Mouse (Mus musculus): ENCODE results near the gene Kcnb1.
A peak's percentile ranks its signal among the peaks of the same experiment; 100 is the strongest.

The Kcnb1 gene

GRCm38 (mm10) chr2:167190076-167190399 is at the start of gene Kcnb1:
TSS of gene Kcnb1 (minus strand) at chr2:167190155.
- DNase-seq (ENCODE audit: low spot score in 2 of 2): peak in 1 of 2 experiments; percentile 55

DNA sequence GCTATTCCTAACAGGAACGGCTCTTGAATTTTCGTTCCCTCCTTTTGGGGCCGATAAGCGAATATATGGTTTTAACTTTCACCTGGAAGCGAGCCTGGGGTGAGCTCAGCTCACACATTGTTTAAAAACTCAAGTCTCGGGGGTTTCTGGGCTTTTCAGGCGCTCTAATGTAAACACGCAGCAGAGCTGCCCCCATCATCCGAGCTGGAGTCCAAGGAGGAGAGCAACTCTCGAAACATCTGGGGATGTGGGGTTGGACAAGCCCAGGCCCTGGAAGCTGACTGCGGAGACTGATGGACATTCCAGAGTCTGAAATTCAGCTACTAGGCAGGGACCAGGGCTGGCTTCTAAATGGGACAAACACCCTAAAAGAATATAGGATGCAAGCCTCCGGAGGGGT is 49.3 kb upstream of the Kcnb1 start:
- DNase-seq (ENCODE audit: low spot score in 2 of 2): no peak

DNA sequence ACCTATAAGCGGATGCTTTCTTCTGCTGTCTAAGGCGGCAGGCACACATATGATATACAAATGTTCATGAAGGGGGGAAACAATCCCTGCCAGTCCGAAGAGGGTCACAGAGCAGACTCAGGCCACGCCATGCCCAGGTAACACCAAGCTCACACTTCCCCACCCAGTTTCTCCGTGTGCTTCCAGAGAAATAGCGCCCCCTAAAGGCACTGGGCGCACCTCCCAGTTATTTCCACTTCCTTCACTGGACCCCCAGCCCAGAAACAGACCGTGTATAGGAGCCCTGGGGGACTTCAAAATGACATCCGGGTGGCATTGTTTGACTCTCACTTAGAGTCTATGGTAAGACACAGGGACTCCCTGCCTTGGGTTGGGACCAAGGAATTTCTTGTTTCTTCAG is 47.3 kb upstream of the Kcnb1 start:
- no peak for DNase-seq (ENCODE audit: low spot score in 2 of 2)

- no peak for DNase-seq (ENCODE audit: low spot score in 2 of 2)
These were observed 46.2 kb upstream of the Kcnb1 start for GRCm38 (mm10) chr2:167236174-167236573.

GRCm38 (mm10) chr2:167235338-167236018 is 45.5 kb upstream of the Kcnb1 start:
- DNase-seq (ENCODE audit: low spot score in 2 of 2): no peak

GRCm38 (mm10) chr2:167233771-167234170 is 43.8 kb upstream of the Kcnb1 start:
- no peak for DNase-seq (ENCODE audit: low spot score in 2 of 2)

GRCm38 (mm10) chr2:167233009-167233335 is 43.0 kb upstream of the Kcnb1 start:
- no peak for DNase-seq (ENCODE audit: low spot score in 2 of 2)

GRCm38 (mm10) chr2:167232132-167233008 is 42.4 kb upstream of the Kcnb1 start:
- no peak for DNase-seq (ENCODE audit: low spot score in 2 of 2)

DNA sequence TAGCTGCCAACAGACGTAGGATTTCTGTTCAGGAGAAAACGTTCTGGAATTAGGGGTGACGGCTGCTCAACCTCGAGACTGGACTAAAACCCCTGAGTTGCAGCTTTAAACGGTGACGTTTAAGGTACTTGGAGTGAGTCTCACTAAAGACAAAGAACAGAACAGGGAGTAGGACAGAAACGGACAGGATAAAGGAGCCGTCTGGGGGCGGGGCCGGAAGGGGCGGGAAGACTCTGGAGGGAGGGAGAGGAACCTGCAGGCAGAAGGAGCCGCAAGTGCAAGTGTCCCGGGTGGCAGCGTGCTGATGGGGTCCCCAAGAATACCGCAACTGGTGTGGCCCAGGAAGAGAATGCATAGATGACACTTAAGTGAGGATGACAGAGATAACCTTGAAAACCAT is 40.6 kb upstream of the Kcnb1 start:
- peak in 1 of 2 experiments; percentile 22 for DNase-seq (ENCODE audit: low spot score in 2 of 2)

DNA sequence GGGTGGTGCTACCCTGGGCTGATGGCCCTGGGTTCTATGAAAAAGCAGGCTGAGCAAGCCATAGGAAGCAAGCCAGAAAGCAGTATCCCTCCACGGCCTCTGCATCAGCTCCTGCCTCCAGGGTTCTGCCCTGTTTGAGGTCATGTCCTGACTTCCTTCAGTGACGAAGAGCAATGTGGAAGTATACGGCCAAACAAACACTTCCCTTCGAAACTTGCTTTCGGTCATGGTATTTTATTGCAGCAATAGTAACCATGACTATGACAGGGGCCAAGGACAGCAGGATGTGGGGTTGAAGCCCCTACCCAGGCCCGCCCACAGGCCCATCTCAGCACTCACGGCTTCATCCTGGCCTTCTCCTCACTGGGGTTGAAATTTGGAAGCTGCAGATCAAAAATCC is 35.0 kb upstream of the Kcnb1 start:
- DNase-seq (ENCODE audit: low spot score in 2 of 2): no peak

DNA sequence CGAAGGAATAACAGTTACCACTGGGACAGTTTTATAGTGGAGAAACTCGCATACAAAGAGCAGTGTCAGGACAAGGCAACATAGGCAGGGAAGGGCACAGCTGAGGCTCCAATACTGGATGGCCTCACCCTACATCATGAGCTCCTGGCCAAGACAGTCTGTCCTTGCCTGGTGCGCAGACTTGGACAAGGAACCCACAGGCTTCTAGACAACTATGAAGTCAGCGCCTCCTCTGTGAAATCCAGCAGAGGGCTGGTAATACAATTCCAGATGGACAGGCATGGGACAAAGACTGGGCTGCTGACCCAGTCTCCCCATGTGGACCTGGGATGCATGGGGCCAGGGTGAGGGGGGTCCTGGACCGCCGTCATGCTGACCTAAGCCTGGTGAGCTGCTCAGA is 34.2 kb upstream of the Kcnb1 start:
- no peak for DNase-seq (ENCODE audit: low spot score in 2 of 2)

DNA sequence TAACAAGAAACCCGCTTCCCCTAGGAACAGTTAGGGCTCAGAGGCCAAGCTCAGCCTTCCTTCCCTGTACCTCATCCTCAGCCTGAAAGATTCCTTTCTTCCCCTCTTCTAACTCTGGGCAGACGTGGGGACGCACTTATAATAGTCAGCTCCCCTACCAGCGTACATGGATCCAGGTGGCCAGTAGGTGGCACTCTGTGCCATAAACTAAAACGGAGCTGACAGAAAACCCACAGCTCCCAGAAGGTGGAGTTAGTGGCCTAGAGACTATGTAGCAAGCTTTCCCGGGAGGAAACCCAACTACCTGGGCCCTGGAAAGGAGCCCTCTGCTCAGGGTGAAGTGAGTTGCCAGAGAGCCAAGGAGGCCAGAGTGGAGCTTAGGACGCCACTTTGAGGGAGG is 32.2 kb upstream of the Kcnb1 start:
- DNase-seq (ENCODE audit: low spot score in 2 of 2): peak in 1 of 2 experiments; percentile 61

DNA sequence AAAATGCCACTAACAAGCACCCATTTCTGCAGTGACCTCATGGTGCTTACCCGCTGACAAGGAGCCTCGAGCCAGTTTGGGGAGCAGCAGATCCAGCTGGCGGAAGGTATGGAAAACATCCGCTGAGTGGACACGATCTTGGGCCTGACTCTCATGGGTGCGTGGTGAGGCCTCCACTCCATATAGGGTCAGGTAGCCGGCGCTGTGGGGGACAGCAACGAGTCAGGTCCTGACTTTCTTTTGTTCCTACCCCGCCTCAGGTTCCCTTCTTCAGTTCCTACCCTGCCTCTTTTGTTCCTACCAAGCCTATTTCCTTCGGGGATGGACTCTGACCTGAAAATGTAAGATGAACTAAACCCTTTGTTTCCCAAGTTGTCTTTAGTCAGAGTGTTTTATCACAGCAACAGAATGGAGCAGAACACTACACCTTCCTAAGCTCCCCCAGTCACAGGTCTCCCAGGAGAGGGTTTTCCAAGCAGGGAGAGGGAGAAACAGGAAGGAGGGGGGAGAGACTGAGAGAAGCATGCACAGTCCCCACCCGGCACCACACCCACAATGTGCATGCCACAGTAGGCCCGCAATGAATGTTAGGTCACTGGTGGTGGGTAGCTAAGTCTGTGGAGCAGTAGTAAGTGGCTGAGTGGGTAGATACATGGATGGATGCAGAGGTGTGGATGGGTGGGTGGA is 31.3 kb upstream of the Kcnb1 start:
- no peak for DNase-seq (ENCODE audit: low spot score in 2 of 2)

DNA sequence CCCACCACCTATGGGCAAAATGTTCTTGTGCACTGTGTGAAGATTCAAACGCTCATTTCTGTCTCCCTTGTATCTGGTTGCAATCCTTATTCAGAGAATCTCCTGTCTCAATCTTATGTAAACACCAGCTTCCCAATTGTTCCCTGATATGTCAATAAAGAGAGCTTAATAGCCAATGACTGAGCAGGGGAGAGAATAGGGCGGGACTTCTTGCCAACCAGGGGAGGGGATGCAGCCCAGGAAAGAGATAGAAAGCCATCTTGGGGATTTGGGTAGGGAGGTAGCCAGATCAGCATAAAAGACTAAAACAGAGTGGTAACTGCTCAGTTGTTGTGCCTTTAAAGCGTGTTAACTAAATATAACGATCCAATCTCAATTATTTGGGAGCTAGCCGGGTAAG is 30.8 kb upstream of the Kcnb1 start:
- DNase-seq (ENCODE audit: low spot score in 2 of 2): no peak

GRCm38 (mm10) chr2:167219154-167219775 is 29.3 kb upstream of the Kcnb1 start:
- peak; percentile 13 to 65 for DNase-seq (ENCODE audit: low spot score in 2 of 2)

GRCm38 (mm10) chr2:167213666-167214065 is 23.7 kb upstream of the Kcnb1 start:
- DNase-seq (ENCODE audit: low spot score in 2 of 2): no peak

DNA sequence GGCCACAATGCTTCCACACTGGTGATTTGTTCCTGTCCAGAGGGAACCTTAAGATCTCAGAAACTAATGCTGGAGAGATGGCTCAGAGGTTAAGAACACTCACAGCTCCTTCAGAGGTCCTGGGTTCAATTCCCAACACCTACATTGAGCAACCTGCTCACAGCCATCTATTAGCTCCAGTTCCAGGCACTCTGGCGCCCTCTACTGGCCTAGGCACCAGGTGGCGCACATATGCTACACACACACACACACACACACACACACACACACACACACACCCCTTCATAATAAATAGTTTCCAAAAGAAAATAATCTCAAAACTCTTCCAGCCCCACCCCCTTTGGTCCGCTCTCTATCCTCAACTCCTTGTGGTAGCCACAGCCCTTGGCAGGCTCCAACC is 23.1 kb upstream of the Kcnb1 start:
- peak in 1 of 2 experiments; percentile 20 for DNase-seq (ENCODE audit: low spot score in 2 of 2)

DNA sequence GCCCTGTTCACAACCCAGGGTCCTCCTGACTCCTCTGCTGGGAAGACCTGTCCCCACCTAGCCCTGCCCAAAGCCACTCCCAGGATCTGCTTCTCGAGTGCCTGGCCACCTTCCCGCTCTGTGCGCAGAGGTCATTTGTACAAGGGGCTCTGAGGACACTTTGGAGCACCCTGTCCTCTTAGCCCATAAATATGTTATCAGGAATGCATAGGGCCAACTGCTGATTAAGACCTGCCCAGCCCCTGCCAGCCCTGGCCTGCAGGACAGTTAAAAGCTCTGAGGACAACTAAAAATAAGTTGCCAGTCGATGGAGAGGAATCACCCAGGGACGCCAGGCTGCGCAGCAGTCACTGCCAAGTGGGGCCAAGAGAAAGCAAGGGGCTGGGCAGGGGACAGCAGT is 22.6 kb upstream of the Kcnb1 start:
- DNase-seq (ENCODE audit: low spot score in 2 of 2): no peak

DNA sequence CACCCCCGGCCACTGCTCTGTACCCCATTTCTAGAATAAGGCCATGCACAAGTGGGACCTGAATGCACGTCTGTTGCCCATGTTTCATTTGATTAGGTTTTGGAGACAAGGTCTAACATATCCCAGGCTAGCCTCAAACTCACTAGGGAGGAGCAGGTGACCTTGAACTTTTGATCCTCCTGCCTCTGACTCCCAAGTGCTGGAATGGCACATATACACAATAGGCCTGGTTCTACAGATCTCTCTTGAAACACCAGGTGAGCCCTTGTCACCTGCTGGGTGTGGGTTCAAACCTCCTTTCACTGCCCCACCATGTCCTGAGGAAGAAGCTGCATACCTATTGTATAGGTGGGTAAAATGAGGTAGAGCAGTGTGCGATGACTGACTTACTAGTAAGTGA is 22.1 kb upstream of the Kcnb1 start:
- no peak for DNase-seq (ENCODE audit: low spot score in 2 of 2)

DNA sequence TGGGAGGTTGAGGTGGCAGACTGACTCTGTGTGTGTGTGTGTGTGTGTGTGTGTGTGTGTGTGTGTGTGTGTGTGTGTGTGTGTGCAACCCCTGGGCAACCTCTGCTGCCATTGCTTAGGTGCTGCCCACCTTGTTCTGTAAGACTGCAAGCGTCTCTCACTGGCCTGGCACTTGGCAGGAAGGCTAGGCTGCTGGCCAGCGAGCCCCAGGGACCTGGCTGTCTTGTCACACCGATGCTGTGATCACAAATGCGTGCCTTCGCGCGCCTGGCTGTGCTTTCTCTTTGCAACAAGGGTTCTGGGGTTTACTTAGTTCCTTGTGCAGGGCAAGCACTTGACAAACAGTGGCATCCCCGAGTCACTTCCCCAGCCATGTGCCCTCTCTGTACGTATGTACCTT is 19.9 kb upstream of the Kcnb1 start:
- DNase-seq (ENCODE audit: low spot score in 2 of 2): no peak

GRCm38 (mm10) chr2:167208984-167209383 is 19.0 kb upstream of the Kcnb1 start:
- DNase-seq (ENCODE audit: low spot score in 2 of 2): no peak

DNA sequence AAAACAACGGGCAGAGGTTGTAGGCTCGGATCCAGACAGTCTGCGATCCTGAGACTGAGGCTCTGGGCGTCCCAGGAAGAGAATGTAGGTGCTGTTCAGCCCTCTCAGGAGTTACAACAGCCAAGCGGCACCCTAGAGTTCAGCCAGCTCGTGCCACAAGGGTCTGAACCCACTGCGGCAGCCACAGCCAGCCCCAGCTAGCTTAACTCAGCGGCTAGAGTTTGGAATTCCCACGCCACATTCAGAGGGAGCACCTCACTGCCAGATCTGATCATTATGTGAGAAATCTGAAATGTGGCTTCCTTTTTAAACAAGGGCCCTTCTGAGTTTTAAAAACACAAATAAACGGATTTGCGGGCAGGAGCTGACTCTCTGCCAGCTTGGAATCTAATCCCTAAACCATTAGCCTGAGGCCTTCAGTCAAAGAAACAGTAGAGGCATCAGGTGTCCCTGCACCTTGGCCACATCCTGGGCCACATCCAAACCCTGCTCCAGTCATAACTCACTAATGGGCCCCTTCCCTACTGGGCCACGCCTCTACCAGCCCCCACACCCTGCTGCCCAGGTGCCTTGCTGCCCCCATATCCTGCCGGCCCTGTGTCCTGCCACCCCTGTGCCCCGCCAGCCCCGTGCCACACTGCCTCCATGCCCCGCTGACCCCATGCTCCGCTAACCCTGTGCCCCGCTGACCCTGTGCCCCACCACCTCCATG is 16.1 kb upstream of the Kcnb1 start:
- no peak for DNase-seq (ENCODE audit: low spot score in 2 of 2)

Data from thymus, postnatal 10 days (tissue).